Mouse (Mus musculus): ENCODE results near the gene Slc25a22. TPM values are rescaled to one million over a fixed set of nuclear protein-coding genes. Genes with fewer than 3 reads are reported as not detected.

Slc25a22 gene
- total RNA-seq (2014; rRNA removed) (115 and 141 TPM in 2 replicates), polyA plus RNA-seq (2015; fragmentation: Nextera tagmentation; extraction: Ambion mirVana) (106 and 132 TPM in 2 replicates)

- DNase-seq (peak; percentile 93), ATAC-seq (peak; percentile 91)
- no peaks in the 10 kb centered on the region for H3K27me3 ChIP-seq (ENCODE audit: insufficient read depth, low read length)
- no peaks in the 10 kb centered on the region for H3K9me3 ChIP-seq (ENCODE audit: low read length)
- WGBS, result 7% methylated on average over 53 of the region's 53 CpGs
- peaks cover 31% of the 10 kb centered on the region for H3K4me1 ChIP-seq (ENCODE audit: insufficient read depth)
- H3K36me3 ChIP-seq (ENCODE audit: insufficient read depth), result peaks cover 20% of the 10 kb centered on the region
- peak within 1 kb of the TSS; percentile 93 for H3K4me2 ChIP-seq (ENCODE audit: low read depth)
- peak; percentile 81 for TF ChIP-seq CTCF (IDR thresholded peaks at IDR 0.05; ENCODE audit: low read depth)
- H3K4me3 ChIP-seq (ENCODE audit: low read depth, low read length), result peak within 1 kb of the TSS; percentile 70
- H3K9ac ChIP-seq, result peak within 1 kb of the TSS; percentile 87
- peak within 1 kb of the TSS; percentile 86 for H3K27ac ChIP-seq (ENCODE audit: low read depth, low read length)
Observed at GRCm38 (mm10) chr7:141437178-141438120, at the start of gene Slc25a22. Gene Slc25a22 (minus strand): TSS chr7:141437892.

DNA sequence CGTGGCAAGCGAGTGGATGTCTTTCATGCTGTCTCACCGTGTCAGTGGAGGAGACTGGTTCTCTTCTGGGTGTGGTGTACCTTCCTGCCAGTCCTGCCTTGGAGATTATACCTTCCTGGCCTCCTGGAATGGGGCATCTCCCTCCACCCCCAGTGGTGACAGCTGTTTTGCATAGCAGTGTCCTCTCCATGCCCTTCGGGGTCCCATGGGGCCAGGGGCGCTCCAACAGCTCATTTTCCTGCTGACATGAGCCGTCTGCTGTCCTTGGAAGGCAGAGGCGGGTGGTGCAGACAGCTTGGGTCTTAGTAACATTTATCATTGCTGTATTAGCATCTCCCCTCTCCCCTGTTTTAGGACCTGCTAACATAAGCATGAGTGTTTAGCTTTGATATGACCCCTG is 49.4 kb upstream of the Slc25a22 start:
- H3K4me1 ChIP-seq (ENCODE audit: insufficient read depth), result no peaks in the 10 kb centered on the region
- no peak overlapping the region for H3K4me2 ChIP-seq (ENCODE audit: low read depth)
- 90% methylated on average over 7 of the region's 7 CpGs for WGBS
- no peak overlapping the region for H3K9ac ChIP-seq
- DNase-seq, result no peak
- H3K36me3 ChIP-seq (ENCODE audit: insufficient read depth), result peaks cover 5% of the 10 kb centered on the region; the same call in 1 of the 2 replicates
- H3K4me3 ChIP-seq (ENCODE audit: low read depth, low read length), result no peak overlapping the region
- no peaks in the 10 kb centered on the region for H3K9me3 ChIP-seq (ENCODE audit: low read length)
- no peak for TF ChIP-seq CTCF (IDR thresholded peaks at IDR 0.05; ENCODE audit: low read depth)
- no peaks in the 10 kb centered on the region for H3K27me3 ChIP-seq (ENCODE audit: insufficient read depth, low read length)
- ATAC-seq, result no peak
- H3K27ac ChIP-seq (ENCODE audit: low read depth, low read length), result no peak overlapping the region

DNA sequence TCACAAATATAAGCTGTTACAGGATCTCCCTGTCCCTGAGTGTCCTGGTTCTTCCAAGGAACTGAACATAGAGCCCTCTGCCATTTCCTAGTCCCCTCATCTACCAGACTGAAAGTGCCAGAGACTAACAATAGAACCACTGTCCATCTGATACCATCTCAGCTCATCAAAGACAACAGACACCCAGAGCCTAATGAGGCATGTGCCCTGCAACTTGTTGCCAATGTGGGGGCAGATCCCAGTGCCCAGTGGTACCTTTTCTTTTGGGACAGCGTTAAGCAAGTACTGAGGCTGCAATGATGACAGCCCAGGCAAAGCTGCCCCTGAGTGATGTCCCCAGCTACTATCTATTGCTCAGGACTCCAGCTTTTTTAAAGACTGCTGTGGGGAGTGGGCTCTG is 48.5 kb upstream of the Slc25a22 start:
- Histone ChIP-seq H3K9ac (no peak overlapping the region), H3K4me3 (ENCODE audit: low read depth, low read length) (no peak overlapping the region), H3K27ac (ENCODE audit: low read depth, low read length) (no peak overlapping the region), H3K9me3 (ENCODE audit: low read length) (no peaks in the 10 kb centered on the region), H3K36me3 (ENCODE audit: insufficient read depth) (no peaks in the 10 kb centered on the region), H3K27me3 (ENCODE audit: insufficient read depth, low read length) (no peaks in the 10 kb centered on the region), H3K4me1 (ENCODE audit: insufficient read depth) (0 out of 2 replicates have a peak, but pooled peaks cover 4% of the 10 kb centered on the region), H3K4me2 (ENCODE audit: low read depth) (no peak overlapping the region)
- no peak for TF ChIP-seq CTCF (IDR thresholded peaks at IDR 0.05; ENCODE audit: low read depth)
- ATAC-seq (no peak), DNase-seq (no peak)
- 83% methylated on average over 1 of the region's 1 CpGs for WGBS

- no peak overlapping the region for H3K27ac ChIP-seq (ENCODE audit: low read depth, low read length)
- no peak overlapping the region for H3K4me2 ChIP-seq (ENCODE audit: low read depth)
- no peak overlapping the region for H3K9ac ChIP-seq
- ATAC-seq (no peak), DNase-seq (no peak)
- H3K4me3 ChIP-seq (ENCODE audit: low read depth, low read length), result no peak overlapping the region
- 0 out of 2 replicates have a peak, but pooled peaks cover 4% of the 10 kb centered on the region for H3K4me1 ChIP-seq (ENCODE audit: insufficient read depth)
- TF ChIP-seq CTCF (IDR thresholded peaks at IDR 0.05; ENCODE audit: low read depth), result no peak
- WGBS, result 54% methylated on average over 2 of the region's 2 CpGs
- no peaks in the 10 kb centered on the region for H3K36me3 ChIP-seq (ENCODE audit: insufficient read depth)
- H3K27me3 ChIP-seq (ENCODE audit: insufficient read depth, low read length), result no peaks in the 10 kb centered on the region
- no peaks in the 10 kb centered on the region for H3K9me3 ChIP-seq (ENCODE audit: low read length)
Observed at GRCm38 (mm10) chr7:141485606-141486005, 47.9 kb upstream of the Slc25a22 start.

DNA sequence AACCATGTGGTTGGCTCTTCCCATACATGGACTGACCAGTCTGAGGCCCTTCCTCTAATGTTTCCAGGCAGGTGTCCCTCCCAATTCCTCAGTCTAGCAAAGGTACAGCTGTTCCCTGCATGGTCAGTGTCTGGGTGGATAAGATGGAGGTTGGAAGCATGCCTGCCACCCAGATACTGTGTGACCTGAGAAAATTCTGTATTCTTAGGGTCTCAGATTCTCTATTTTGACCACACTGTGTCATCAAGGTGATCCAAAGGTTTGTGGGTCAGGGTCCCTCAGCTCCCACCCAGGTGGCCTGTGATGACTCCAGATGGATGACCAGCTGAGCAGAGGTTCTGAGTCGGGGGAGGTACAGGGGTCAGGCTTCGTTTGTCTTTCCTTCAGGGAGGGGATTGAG is 47.5 kb upstream of the Slc25a22 start:
- Histone ChIP-seq H3K27ac (ENCODE audit: low read depth, low read length) (no peak overlapping the region), H3K9ac (no peak overlapping the region), H3K9me3 (ENCODE audit: low read length) (no peaks in the 10 kb centered on the region), H3K36me3 (ENCODE audit: insufficient read depth) (no peaks in the 10 kb centered on the region), H3K4me3 (ENCODE audit: low read depth, low read length) (no peak overlapping the region), H3K4me1 (ENCODE audit: insufficient read depth) (0 out of 2 replicates have a peak, but pooled peaks cover 4% of the 10 kb centered on the region), H3K4me2 (ENCODE audit: low read depth) (no peak overlapping the region), H3K27me3 (ENCODE audit: insufficient read depth, low read length) (no peaks in the 10 kb centered on the region; the same call in 1 of the 2 replicates)
- ATAC-seq (no peak), DNase-seq (no peak)
- TF ChIP-seq CTCF (IDR thresholded peaks at IDR 0.05; ENCODE audit: low read depth), result no peak
- WGBS, result 73% methylated on average over 2 of the region's 2 CpGs

DNA sequence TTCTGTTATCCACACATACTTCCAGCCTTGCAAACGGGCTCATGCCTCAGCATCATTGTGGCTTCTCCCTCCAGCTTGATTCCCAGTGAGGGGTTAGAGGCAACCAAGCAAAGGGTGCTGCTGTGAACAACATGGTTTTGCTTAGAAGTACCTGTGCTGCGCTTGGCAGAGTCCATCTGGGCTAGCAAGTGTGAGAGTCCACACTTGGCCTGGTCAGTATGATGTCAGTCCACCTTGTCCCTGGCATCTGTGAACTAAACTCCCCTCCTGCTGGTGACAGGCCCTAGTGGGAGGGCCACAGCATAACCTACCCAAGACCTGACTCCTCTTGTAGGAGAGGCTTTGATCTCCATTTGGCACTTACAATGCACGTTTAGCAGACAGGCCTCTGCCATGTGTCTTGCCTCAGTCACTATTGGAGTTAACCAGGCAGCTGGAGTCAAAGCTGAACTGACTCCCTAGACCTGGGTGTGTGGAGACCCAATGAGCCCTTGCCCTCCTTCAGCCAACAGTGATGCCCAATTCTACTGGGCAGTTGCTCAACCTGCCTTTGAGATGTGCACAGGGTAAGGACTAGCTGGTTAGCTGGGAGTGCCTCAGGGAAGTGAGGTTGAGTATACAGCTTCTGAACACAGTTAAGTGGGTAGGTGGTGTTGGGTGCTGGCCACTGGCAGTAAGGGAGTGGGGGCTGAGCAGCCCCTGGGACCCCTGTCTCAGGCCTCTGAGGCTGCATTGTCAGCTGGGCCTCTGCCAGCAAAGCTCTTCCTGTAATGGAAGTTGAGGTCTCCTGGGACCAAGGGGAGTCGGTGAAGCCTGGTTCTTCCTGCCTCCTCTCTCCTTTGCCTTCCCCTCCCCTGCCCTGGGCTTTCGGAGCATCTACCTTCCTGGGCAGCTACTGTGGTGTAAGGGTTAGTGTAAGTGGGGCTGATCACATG is 46.8 kb upstream of the Slc25a22 start:
- Histone ChIP-seq H3K27me3 (ENCODE audit: insufficient read depth, low read length) (no peaks in the 10 kb centered on the region; the same call in 1 of the 2 replicates), H3K36me3 (ENCODE audit: insufficient read depth) (no peaks in the 10 kb centered on the region), H3K9ac (no peak overlapping the region), H3K27ac (ENCODE audit: low read depth, low read length) (no peak overlapping the region), H3K4me2 (ENCODE audit: low read depth) (no peak overlapping the region), H3K4me3 (ENCODE audit: low read depth, low read length) (no peak overlapping the region), H3K4me1 (ENCODE audit: insufficient read depth) (0 out of 2 replicates have a peak, but pooled peaks cover 4% of the 10 kb centered on the region), H3K9me3 (ENCODE audit: low read length) (no peaks in the 10 kb centered on the region)
- no peak for ATAC-seq
- no peak for TF ChIP-seq CTCF (IDR thresholded peaks at IDR 0.05; ENCODE audit: low read depth)
- 75% methylated on average over 5 of the region's 5 CpGs for WGBS
- no peak for DNase-seq
